Mouse (Mus musculus) frontal cortex, adult 2 months (tissue): ENCODE measurements at regions not wholly inside any gene's neighbourhood (a gene's known extent, or its start where the extent isn't known, plus 50 kb on each side); places are given as distances from the start of the nearest gene placed in this dataset.

Experiments used
- DNase-seq, 2 experiments: peaks; one replicate each; pipeline ENCODE4 v3.0.0; 2022; ENCODE audit warnings: low spot score in 1 of 2; ENCODE audit errors: extremely low spot score in 1 of 2

DNA sequence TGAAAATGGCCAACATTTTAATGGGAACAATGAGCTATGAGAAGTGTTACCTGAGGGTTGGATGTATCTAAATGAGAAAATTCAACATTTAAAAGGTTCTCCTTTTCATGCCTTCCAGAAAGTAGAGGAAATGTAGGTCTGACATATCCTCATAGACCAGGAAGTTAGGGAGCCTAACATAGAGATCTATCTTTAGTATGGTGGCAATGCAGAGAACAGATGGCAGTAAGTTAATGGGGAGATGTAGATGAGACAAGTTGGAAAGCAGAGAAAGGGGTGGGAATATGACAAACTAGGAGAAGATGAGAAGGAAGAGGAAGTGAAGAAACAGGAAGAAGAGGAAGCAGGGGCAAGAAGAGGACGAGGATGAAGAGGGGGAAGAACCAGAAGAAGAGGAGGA is 507.9 kb upstream of the Nudt12 start:
- DNase-seq, result peak in 1 of 2 experiments; percentile 8

DNA sequence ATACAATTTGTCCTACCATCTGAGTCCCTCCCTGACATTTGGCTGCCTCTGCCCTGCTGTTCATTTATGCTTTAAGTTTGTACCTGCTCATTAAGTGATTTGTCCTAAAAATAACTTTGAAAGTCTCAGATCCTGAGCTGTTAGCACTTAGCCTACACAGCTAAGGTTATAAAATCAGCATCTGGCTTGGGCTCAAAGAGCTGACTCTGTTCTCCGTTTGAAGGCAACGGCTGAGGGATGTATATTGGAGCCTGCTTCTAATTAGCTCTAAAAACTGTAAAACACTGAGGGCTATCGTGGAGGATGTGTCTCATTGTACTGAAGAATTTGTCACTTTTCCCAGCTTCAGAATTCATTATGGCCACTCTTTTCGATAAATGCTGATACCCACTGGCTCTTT is 475.2 kb upstream of the Nudt12 start:
- peak in 1 of 2 experiments; percentile 12 for DNase-seq
